Mouse (Mus musculus): ENCODE results near the gene Tarsl2.
A peak's percentile ranks its signal among the peaks of the same experiment; 100 is the strongest.

DNA sequence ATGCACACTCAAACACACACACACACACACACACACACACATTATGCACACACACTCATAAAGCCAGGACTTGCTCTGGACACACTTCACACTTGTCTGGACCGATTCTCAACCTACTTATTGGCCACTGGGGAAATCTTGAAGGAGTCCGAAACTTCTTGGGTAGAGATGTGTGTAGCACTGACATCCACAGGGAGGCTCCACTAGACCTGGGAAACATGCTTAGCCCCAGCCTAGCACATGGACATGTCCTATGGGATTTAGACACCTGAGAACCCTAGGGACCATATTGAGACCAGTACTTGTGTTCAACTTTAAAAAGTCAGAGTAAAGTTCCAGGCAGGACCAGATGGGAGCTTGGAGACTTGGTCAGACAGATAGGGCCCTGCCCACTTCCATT lies 89.3 kb downstream of the Tarsl2 start:
- TF ChIP-seq CTCF (IDR thresholded peaks at IDR 0.05; ENCODE audit: borderline replicate concordance, insufficient read depth, low read length) (peak; percentile 32; the same call in 1 of the 2 replicates), POLR2A (IDR thresholded peaks at IDR 0.05; ENCODE audit: low read depth, low read length) (no peak)

Measured in embryonic fibroblast, embryonic 13.5 days (primary cell).